Mouse (Mus musculus) cerebellum, adult 2 months (tissue): ENCODE results near the gene Snx6.
"Not testable (repeated sequence)": the region's sequence is repeated elsewhere in the genome, so short reads cannot be mapped to it uniquely, and the experiment has no call there.

Source experiments
- CTCF ChIP-seq: fragments of 200-500 bp; IDR thresholded peaks from 2 replicates; pipeline ENCODE4 v1.5.1; 2011; ENCODE audit warnings: low read depth, mild to moderate bottlenecking, control low read depth, low read length, moderate library complexity, borderline replicate concordance; ENCODE audit not compliant: insufficient read depth
- POLR2A ChIP-seq: fragments of 200-500 bp; IDR thresholded peaks from 2 replicates; pipeline ENCODE4 v1.6.1; 2011; ENCODE audit warnings: low read length, control low read depth, borderline replicate concordance; ENCODE audit not compliant: insufficient read depth

GRCm38 (mm10) chr12:54718871-54719786, 76.4 kb downstream of the Snx6 start:
- TF ChIP-seq POLR2A, CTCF: not testable (repeated sequence)
